Mouse (Mus musculus) induced T-regulatory cell, adult 2 months (primary cell): ENCODE results near the gene Iqgap2.

Experiments used
- DNase-seq: peaks from one replicate; pipeline ENCODE4 v3.0.0-alpha.2; 2012; ENCODE audit warnings: low read depth

Gene Iqgap2

DNA sequence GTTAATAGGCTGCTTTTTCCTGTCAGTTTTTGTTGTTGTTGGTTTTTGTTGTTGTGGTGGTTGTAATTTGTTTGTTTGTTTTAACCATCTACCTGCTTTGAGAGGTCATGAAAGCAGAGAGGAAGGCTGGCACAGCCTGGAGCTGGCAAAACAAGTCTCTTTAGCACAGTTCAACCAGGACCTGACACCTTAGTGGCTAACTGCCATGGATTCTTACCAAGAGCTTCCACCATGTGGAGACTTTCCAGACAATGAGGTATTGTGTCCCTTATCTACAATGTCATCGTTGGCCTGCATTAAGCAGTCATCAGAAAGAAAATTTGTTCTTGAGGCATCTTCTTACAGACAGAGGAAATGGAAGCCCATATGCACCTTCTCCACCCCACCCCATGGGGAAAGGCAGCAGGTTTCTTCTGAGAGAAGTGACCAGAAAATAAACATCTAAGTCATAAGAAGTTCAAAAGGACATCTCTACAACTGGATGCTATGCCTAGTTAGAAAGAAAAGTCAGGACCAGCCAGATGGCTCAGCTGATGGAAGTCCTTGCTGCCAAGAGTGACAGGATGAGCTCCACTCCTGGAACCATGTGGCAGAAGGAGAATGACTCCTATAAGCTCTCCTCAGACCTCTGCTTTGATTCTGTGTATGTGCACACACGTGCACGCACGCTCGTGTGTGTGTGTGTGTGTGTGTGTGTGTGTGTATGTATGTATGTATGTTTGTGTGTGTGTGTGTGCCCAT is 113.9 kb downstream of the Iqgap2 start:
- no peak for DNase-seq

DNA sequence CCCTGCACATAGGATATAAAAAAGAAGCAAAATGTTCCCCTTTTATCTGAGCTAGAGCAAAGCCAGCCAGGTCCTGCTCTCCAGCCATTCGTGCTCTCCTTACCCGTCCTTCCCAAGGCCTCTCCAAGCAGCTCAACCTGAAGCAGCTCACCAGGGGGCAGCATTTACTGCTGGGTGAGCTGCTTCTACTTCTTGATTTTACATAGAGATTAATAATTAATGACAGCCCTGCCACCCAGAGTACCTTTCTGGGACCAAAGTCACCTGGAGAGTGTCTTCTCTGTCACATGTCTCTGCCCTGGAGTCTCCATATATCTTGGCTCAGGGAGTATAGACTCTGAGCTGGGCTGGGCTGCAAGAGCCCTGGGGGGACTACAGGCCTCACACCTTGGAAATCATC is 114.5 kb downstream of the Iqgap2 start:
- DNase-seq: peak; percentile 57

DNA sequence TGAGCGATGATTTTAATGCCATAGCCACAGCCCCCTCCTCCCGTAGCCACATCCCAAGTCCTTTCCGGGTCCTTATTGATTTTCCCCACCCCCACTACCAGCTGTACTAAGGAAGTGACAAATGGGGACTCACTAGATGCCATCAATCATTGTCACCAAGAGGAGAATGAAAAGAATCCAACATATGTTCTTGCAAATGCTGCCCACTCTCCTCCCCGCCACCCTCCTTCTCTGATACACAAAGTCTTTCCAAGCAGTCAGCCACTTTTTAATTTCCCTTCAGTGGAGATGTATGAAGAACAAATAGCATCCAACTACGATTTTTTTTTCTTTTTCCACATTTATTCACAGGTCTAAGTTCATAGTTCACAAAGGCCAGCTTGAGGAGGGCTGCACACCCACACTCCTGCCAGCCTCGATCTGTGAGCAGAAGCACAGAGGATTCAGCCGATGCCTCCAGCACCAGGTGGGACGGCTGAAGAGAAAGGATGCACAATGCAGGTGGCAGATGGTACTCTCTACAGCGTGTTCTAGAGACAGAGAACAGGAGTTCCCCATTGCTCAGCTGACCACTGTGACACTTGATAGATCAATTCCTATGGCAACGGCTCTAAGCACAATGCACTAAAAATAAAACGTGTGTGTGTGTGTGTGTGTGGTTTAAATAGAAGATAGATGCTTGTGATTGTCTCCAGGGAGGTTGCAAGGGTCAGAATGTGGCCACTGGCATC is 116.6 kb downstream of the Iqgap2 start:
- DNase-seq: no peak

- peak; percentile 65 for DNase-seq
These were observed 126.7 kb downstream of the Iqgap2 start for GRCm38 (mm10) chr13:95765017-95765416.

- no peak for DNase-seq
These were observed 127.7 kb downstream of the Iqgap2 start for GRCm38 (mm10) chr13:95763876-95764517.

DNA sequence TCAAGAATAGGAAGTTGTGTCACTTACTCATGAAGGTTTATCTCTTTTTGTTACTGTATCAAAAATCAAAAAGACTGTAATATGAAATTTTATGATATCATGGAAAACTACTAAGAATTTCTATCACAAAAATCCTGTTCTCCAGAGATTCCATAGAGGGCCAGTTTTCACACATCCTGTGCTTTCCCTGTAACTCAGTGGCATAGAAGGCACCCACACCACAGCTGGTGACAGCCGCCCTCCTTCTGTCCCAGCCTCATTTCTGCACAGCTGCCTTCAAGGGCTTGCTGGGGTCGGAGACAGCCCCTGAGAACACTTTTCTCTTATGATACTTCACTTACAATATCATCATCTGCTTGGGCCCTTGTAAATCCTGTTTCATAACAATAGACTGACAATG is 131.9 kb downstream of the Iqgap2 start:
- DNase-seq: no peak

DNA sequence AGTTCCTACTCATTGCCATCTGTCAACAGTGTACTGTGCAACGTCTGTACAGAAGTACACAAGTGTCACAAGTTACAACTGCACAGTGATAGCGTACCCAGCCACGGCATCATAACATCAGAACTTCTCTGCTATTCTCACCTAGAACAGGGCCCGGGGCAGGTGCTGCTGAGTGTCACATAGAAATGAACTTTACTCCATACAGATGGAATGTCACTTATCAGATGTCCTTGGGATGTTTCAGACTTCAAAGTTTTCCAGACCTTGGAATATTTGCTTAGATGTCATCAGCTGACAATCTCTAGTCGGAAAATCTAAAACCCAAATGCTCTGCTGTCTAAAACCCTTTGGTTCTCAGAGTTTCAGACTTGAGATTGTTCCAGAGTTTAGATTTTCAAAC is 137.4 kb downstream of the Iqgap2 start:
- no peak for DNase-seq

DNA sequence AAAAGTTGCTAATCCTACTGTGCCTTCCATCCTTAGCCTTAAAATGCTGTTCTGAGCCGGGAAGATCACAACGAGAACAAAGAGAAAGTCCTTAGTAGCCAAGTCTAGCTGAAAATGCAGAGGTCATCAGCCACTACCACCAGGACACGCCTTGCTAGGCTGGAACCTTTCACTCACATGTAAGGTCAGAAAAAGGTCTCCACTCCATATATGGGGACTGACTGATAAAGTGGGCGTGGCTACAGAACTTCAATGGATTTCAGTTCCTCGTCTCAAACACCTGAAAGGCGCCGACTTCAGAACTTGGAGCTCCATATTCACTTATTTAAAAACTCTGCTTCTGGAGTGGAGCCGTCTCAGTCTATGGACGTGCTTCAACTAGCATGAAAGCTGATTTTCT is 139.3 kb downstream of the Iqgap2 start:
- DNase-seq: no peak

- DNase-seq: no peak
These were observed 144.2 kb downstream of the Iqgap2 start for GRCm38 (mm10) chr13:95747541-95747940.

- DNase-seq: no peak
These were observed 144.6 kb downstream of the Iqgap2 start for GRCm38 (mm10) chr13:95747101-95747500.

- DNase-seq: peak; percentile 49
These were observed 145.2 kb downstream of the Iqgap2 start for GRCm38 (mm10) chr13:95746509-95746908.

DNA sequence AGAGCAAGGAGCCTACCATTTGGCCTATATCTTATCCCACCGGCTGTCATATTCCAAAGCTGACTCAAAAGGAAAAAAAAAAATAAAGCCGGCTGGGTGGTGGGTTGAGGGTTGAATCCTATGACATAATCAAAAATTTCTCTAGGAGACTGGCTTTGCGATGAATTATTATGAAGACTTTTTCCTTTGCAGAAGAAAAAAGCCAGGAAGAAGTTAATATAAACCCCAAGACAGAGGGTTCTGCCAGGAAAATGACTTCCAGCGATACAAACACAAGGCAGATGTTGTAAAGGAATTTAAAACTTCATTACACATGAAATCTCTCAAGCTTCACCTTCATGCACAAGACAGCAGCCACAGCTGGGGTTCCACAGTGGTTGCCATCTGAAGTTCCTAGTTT is 146.3 kb downstream of the Iqgap2 start:
- no peak for DNase-seq

GRCm38 (mm10) chr13:95742881-95743466 is 148.7 kb downstream of the Iqgap2 start:
- no peak for DNase-seq

DNA sequence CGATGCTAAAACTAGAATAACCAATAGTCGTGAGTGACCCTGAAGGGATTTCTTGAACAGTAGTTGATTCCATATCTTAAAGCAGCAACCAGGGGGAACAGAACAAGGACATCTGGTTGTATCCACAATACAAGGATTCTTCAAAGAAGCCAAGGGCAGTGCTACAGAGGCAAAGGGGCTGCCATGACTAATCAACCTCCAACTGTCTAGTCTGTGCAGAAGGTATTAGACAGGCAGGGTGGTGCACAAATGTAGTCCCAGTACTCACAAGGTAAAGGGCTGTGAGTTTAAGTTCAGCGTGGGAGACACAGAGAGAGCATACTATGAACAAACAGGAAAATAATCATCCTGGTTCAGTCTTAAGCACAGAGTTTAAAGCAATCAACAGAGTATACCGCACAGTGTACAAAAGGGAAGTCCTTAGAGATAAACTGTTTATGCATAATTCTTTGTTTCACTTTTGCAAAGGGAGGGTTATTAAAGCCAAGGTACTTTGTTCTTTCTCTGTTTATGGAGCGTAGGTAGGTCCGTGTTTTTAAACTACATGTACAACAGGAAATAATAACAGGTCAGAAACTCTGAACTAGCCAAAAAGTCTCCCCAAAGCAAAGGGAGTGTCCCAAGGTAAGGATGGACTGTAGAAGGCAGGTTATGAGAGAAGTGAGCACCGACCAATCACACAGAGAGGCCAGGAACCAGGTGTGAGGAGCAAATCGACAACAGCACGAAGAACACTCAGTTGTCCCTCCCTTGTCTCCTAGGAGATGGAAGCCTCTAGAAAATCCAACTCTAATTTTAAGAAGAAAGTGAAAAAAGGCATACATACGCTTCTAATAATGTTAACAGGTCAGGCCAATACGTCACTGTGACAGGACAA is 149.7 kb downstream of the Iqgap2 start:
- DNase-seq: peak; percentile 64

DNA sequence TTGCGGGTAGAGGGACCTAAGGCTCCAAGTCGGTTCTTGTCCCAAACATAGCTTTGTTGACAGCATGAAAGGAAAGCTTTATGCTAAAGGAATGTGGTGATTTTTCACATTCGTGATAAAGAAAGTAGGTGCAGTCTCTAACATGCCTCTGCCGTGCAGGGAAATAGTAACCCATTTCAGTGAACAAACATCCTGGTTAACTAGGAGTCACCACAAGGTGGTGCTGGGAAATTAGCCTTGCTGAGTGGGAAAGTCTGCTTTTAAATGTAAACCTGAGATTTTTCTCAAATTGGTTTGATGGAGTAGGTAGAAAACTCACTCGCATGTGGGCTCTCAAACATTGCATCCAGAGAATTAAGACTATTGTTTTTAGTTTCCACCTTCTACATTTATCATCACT is 152.1 kb downstream of the Iqgap2 start:
- DNase-seq: peak; percentile 38

- no peak for DNase-seq
These were observed 161.2 kb downstream of the Iqgap2 start for GRCm38 (mm10) chr13:95730491-95730890.

- peak; percentile 91 for DNase-seq
These were observed 172.1 kb downstream of the Iqgap2 start for GRCm38 (mm10) chr13:95719320-95720232.

DNA sequence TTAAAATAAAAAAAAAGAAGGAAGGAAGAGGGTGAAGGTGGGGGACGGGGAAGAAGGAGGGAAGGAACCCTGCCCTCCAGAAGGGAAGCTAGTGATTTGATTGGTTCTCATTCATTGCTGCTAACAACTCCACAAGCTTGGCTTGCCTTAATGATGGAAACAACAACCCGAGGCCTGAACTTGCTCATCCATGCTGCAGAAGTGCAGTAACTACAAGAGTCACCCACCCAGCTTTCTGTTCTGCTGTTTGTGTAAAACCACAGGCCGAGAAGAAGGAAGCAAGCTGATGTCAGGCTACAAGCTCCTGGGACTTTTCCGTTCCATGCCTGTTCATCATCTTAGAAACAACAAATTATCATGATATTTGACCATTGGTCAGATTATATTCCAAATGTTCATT is 176.4 kb downstream of the Iqgap2 start:
- peak; percentile 50 for DNase-seq

- DNase-seq: peak; percentile 25
These were observed 177.3 kb downstream of the Iqgap2 start for GRCm38 (mm10) chr13:95714271-95714975.
